Mouse (Mus musculus) lung, postnatal 0 days (tissue): ENCODE data around the gene Itprid1.

ENCODE experiments used
- CTCF ChIP-seq: IDR thresholded peaks from 2 replicates; pipeline ENCODE4 v1.5.1; 2016; ENCODE audit warnings: antibody characterized with exemption, mild to moderate bottlenecking
- EP300 ChIP-seq: IDR thresholded peaks from 2 replicates; pipeline ENCODE4 v1.6.1; 2016; ENCODE audit warnings: antibody characterized with exemption, mild to moderate bottlenecking, control low read depth

- TF ChIP-seq CTCF (no peak), EP300 (no peak)
Observed at GRCm38 (mm10) chr6:55880886-55881285, 44.2 kb downstream of the Itprid1 start.
